Mouse (Mus musculus) thymus, adult 2 months (tissue): ENCODE data around the gene Fam76b.

Experiments used
- CTCF ChIP-seq: fragments of 200-500 bp; IDR thresholded peaks from 2 replicates; pipeline ENCODE4 v1.5.1; 2012; ENCODE audit warnings: mild to moderate bottlenecking, control low read depth, low read length, moderate library complexity, borderline replicate concordance; ENCODE audit not compliant: control insufficient read depth, poor library complexity, insufficient read depth; ENCODE audit errors: extremely low read depth
- POLR2A ChIP-seq: fragments of 200-500 bp; IDR thresholded peaks from 2 replicates; pipeline ENCODE4 v1.6.1; 2012; ENCODE audit warnings: mild to moderate bottlenecking, low read length, control low read depth, moderate library complexity; ENCODE audit not compliant: control insufficient read depth, poor library complexity, insufficient read depth; ENCODE audit errors: extremely low read depth

DNA sequence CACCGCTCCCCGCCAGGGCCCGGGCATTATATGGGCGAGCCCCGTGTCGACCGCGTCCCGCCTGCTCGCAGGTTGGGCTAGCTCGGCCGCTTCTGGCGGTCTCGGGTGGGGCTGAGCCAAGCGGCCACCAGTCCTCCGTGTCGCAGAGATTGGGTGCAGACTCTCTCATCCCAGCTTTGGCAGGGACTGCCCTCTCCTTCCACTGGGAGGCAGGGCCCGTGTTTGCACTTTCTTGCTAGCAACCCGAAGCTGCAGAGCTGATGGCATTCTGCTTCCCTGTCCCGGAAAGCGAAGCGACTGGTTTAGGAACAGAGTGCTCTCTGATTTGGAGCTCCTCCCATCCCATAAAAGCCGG is 548 bp downstream of the Fam76b start:
- TF ChIP-seq CTCF (no peak), POLR2A (no peak)
